Mouse (Mus musculus): Measurements from ENCODE around the gene Dnah2. TPM values are rescaled to one million over a fixed set of nuclear protein-coding genes. Genes with fewer than 3 reads are reported as not detected.
"Not testable (repeated sequence)": the region's sequence is repeated elsewhere in the genome, so short reads cannot be mapped to it uniquely, and the experiment has no call there.

The Dnah2 gene
- polyA plus RNA-seq, 1 experiment from 2014 or later, result 8.7 TPM

DNA sequence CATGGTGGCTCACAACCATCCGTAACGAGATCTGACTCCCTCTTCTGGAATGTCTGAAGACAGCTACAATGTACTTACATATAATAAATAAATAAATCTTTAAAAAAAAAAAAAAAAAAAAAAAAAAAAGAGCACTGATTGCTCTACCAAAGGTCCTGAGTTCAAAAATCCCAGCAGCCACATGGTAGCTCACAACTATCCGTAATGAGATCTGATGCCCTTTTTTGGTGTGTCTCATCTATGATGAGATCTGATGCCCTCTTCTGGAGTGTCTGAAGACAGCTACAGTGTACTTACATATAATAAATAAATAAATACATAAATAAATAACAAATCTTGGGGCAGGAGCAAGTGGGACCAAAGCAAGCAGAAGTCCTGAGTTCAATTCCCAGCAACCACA is 7.2 kb downstream of the Dnah2 start:
- 79% methylated on average over 1 of the region's 3 CpGs for WGBS
- not testable (repeated sequence) for H3K4me3 ChIP-seq (ENCODE audit: low read depth, low read length); H3K36me3 ChIP-seq (ENCODE audit: control insufficient read depth, insufficient read depth); ATAC-seq; H3K27ac ChIP-seq (ENCODE audit: low read depth, low read length); H3K9me3 ChIP-seq (ENCODE audit: control insufficient read depth); H3K27me3 ChIP-seq (replicated peaks; ENCODE audit: control insufficient read depth, insufficient read depth, low read length); H3K4me2 ChIP-seq (replicated peaks; ENCODE audit: low read depth); H3K9ac ChIP-seq (ENCODE audit: low read depth, low read length)
- peaks cover 11% of the 10 kb centered on the region; the same call in 1 of the 2 replicates for H3K4me1 ChIP-seq (replicated peaks; ENCODE audit: control insufficient read depth, insufficient read depth, low read length)
- 0 out of 2 replicates have a peak, but pooled peaks have one; percentile 3 for TF ChIP-seq CTCF (IDR thresholded peaks at IDR 0.05; ENCODE audit: low read depth)

- Histone ChIP-seq H3K4me2 (replicated peaks; ENCODE audit: low read depth) (no peak overlapping the region), H3K27ac (ENCODE audit: low read depth, low read length) (no peak overlapping the region), H3K4me3 (ENCODE audit: low read depth, low read length) (no peak overlapping the region), H3K4me1 (replicated peaks; ENCODE audit: control insufficient read depth, insufficient read depth, low read length) (peaks cover 7% of the 10 kb centered on the region; the same call in 1 of the 2 replicates), H3K9ac (ENCODE audit: low read depth, low read length) (no peak overlapping the region), H3K36me3 (ENCODE audit: control insufficient read depth, insufficient read depth) (no peaks in the 10 kb centered on the region), H3K27me3 (replicated peaks; ENCODE audit: control insufficient read depth, insufficient read depth, low read length) (no peaks in the 10 kb centered on the region), H3K9me3 (ENCODE audit: control insufficient read depth) (no peaks in the 10 kb centered on the region)
- 83% methylated on average over 2 of the region's 2 CpGs for WGBS
- no peak for TF ChIP-seq CTCF (IDR thresholded peaks at IDR 0.05; ENCODE audit: low read depth)
- ATAC-seq, result no peak
Measured at GRCm38 (mm10) chr11:69540700-69541099, 8.2 kb downstream of the Dnah2 start.

GRCm38 (mm10) chr11:69534990-69535389 is 13.9 kb downstream of the Dnah2 start:
- no peak for ATAC-seq
- no peak overlapping the region for H3K27ac ChIP-seq (ENCODE audit: low read depth, low read length)
- peaks cover 7% of the 10 kb centered on the region; the same call in 1 of the 2 replicates for H3K4me1 ChIP-seq (replicated peaks; ENCODE audit: control insufficient read depth, insufficient read depth, low read length)
- H3K9ac ChIP-seq (ENCODE audit: low read depth, low read length), result no peak overlapping the region
- no peaks in the 10 kb centered on the region for H3K36me3 ChIP-seq (ENCODE audit: control insufficient read depth, insufficient read depth)
- no peaks in the 10 kb centered on the region for H3K9me3 ChIP-seq (ENCODE audit: control insufficient read depth)
- H3K27me3 ChIP-seq (replicated peaks; ENCODE audit: control insufficient read depth, insufficient read depth, low read length), result no peaks in the 10 kb centered on the region
- H3K4me2 ChIP-seq (replicated peaks; ENCODE audit: low read depth), result no peak overlapping the region
- H3K4me3 ChIP-seq (ENCODE audit: low read depth, low read length), result no peak overlapping the region
- 56% methylated on average over 1 of the region's 1 CpGs for WGBS
- peak; percentile 52 for TF ChIP-seq CTCF (IDR thresholded peaks at IDR 0.05; ENCODE audit: low read depth)

- H3K4me2 ChIP-seq (replicated peaks; ENCODE audit: low read depth), result no peak overlapping the region
- 69% methylated on average over 7 of the region's 7 CpGs for WGBS
- H3K9me3 ChIP-seq (ENCODE audit: control insufficient read depth), result no peaks in the 10 kb centered on the region
Measured at GRCm38 (mm10) chr11:69532480-69533150, 16.3 kb downstream of the Dnah2 start.

GRCm38 (mm10) chr11:69530755-69531154 is 18.2 kb downstream of the Dnah2 start:
- not testable (repeated sequence) for H3K4me2 ChIP-seq (replicated peaks; ENCODE audit: low read depth); ATAC-seq; H3K4me1 ChIP-seq (replicated peaks; ENCODE audit: control insufficient read depth, insufficient read depth, low read length); H3K27me3 ChIP-seq (replicated peaks; ENCODE audit: control insufficient read depth, insufficient read depth, low read length); H3K27ac ChIP-seq (ENCODE audit: low read depth, low read length); H3K9ac ChIP-seq (ENCODE audit: low read depth, low read length); H3K36me3 ChIP-seq (ENCODE audit: control insufficient read depth, insufficient read depth); H3K4me3 ChIP-seq (ENCODE audit: low read depth, low read length); H3K9me3 ChIP-seq (ENCODE audit: control insufficient read depth)
- 89% methylated on average over 6 of the region's 6 CpGs for WGBS
- TF ChIP-seq CTCF (IDR thresholded peaks at IDR 0.05; ENCODE audit: low read depth), result peak; percentile 43

More at GRCm38 (mm10) chr11:69532480-69533150, 16.3 kb downstream of the Dnah2 start:
- H3K36me3 ChIP-seq (ENCODE audit: control insufficient read depth, insufficient read depth), result no peaks in the 10 kb centered on the region
- ATAC-seq, result no peak
- H3K27ac ChIP-seq (ENCODE audit: low read depth, low read length), result no peak overlapping the region
- H3K9ac ChIP-seq (ENCODE audit: low read depth, low read length), result no peak overlapping the region
- H3K4me3 ChIP-seq (ENCODE audit: low read depth, low read length), result no peak overlapping the region
- no peaks in the 10 kb centered on the region for H3K27me3 ChIP-seq (replicated peaks; ENCODE audit: control insufficient read depth, insufficient read depth, low read length)
- TF ChIP-seq CTCF (IDR thresholded peaks at IDR 0.05; ENCODE audit: low read depth), result peak; percentile 54
- no peaks in the 10 kb centered on the region for H3K4me1 ChIP-seq (replicated peaks; ENCODE audit: control insufficient read depth, insufficient read depth, low read length)

- not testable (repeated sequence) for H3K27me3 ChIP-seq (replicated peaks; ENCODE audit: control insufficient read depth, insufficient read depth, low read length); ATAC-seq; H3K9ac ChIP-seq (ENCODE audit: low read depth, low read length); H3K4me2 ChIP-seq (replicated peaks; ENCODE audit: low read depth); H3K9me3 ChIP-seq (ENCODE audit: control insufficient read depth); H3K36me3 ChIP-seq (ENCODE audit: control insufficient read depth, insufficient read depth); H3K4me3 ChIP-seq (ENCODE audit: low read depth, low read length); H3K4me1 ChIP-seq (replicated peaks; ENCODE audit: control insufficient read depth, insufficient read depth, low read length); H3K27ac ChIP-seq (ENCODE audit: low read depth, low read length)
- WGBS, result 75% methylated on average over 3 of the region's 3 CpGs
Measured at GRCm38 (mm10) chr11:69530281-69530680, 18.6 kb downstream of the Dnah2 start.
